Mouse (Mus musculus) CH12F3 (cell line): ENCODE data around the gene Myo1h.

Source experiments
- in situ Hi-C: fragments of 300-500 bp; cut with MboI; formaldehyde crosslinking; loops from 2 replicates; pipeline ENCODE4 v1.14.3; 2020; ENCODE audit warnings: low sequenced_read_pairs

The Myo1h gene

GRCm38 (mm10) chr5:114290004-114290403, 1.0 kb downstream of the Myo1h start:
- in situ Hi-C loops = no loop called here

GRCm38 (mm10) chr5:114296693-114297631, 8.0 kb downstream of the Myo1h start:
- in situ Hi-C loops = no loop called here

- in situ Hi-C loops = no loop called here
Observed at GRCm38 (mm10) chr5:114298212-114298894, 9.4 kb downstream of the Myo1h start.

- in situ Hi-C loops = no loop called here
Observed at GRCm38 (mm10) chr5:114299156-114299855, 10.3 kb downstream of the Myo1h start.

- in situ Hi-C loops = loop anchor here (10.0 kb wide), 1 partner anchor 55 kb away; no protein-coding TSS in a partner anchor
Observed at GRCm38 (mm10) chr5:114299883-114300610, 11.1 kb downstream of the Myo1h start.

GRCm38 (mm10) chr5:114303166-114303565, 14.2 kb downstream of the Myo1h start:
- in situ Hi-C loops = loop anchor here (10.0 kb wide), 1 partner anchor 58 kb away; no protein-coding TSS in a partner anchor

GRCm38 (mm10) chr5:114306496-114306895, 17.5 kb downstream of the Myo1h start:
- in situ Hi-C loops = loop anchor here (10.0 kb wide), 1 partner anchor 62 kb away; no protein-coding TSS in a partner anchor

GRCm38 (mm10) chr5:114308765-114309679, 20.1 kb downstream of the Myo1h start:
- in situ Hi-C loops = loop anchor here (10.0 kb wide), 1 partner anchor 64 kb away; no protein-coding TSS in a partner anchor

- in situ Hi-C loops = loop anchor here (10.0 kb wide), 1 partner anchor 65 kb away; no protein-coding TSS in a partner anchor
Observed at GRCm38 (mm10) chr5:114309680-114310036, 20.7 kb downstream of the Myo1h start.

- in situ Hi-C loops = no loop called here
Observed at GRCm38 (mm10) chr5:114323105-114323790, 34.3 kb downstream of the Myo1h start.

- in situ Hi-C loops = no loop called here
Observed at GRCm38 (mm10) chr5:114323791-114324507, 35.0 kb downstream of the Myo1h start.

- in situ Hi-C loops = no loop called here
Observed at GRCm38 (mm10) chr5:114342996-114343395, 54.0 kb downstream of the Myo1h start.

GRCm38 (mm10) chr5:114343612-114344011, 54.6 kb downstream of the Myo1h start:
- in situ Hi-C loops = no loop called here

- in situ Hi-C loops = no loop called here
Observed at GRCm38 (mm10) chr5:114345538-114345937, 56.6 kb downstream of the Myo1h start.

GRCm38 (mm10) chr5:114347005-114347404, 58.0 kb downstream of the Myo1h start:
- in situ Hi-C loops = no loop called here

GRCm38 (mm10) chr5:114351490-114351889, 62.5 kb downstream of the Myo1h start:
- in situ Hi-C loops = no loop called here

GRCm38 (mm10) chr5:114356250-114356935, 67.4 kb downstream of the Myo1h start:
- in situ Hi-C loops = no loop called here
